Mouse (Mus musculus) layer of hippocampus, adult 9-11 months (tissue): ENCODE measurements around the gene Ank2.

Source experiments
- DNase-seq: peaks from one replicate; pipeline ENCODE4 v3.0.0; 2022

Ank2 gene

GRCm38 (mm10) chr3:127225167-127225798, 273.9 kb downstream of the Ank2 start:
- DNase-seq = no peak

GRCm38 (mm10) chr3:127224315-127225166, 274.6 kb downstream of the Ank2 start:
- no peak for DNase-seq

- no peak for DNase-seq
Observed at GRCm38 (mm10) chr3:127222086-127222485, 277.1 kb downstream of the Ank2 start.

- DNase-seq = no peak
Observed at GRCm38 (mm10) chr3:127220859-127221258, 278.3 kb downstream of the Ank2 start.

- DNase-seq = no peak
Observed at GRCm38 (mm10) chr3:127213534-127213933, 285.6 kb downstream of the Ank2 start.

GRCm38 (mm10) chr3:127211119-127211518, 288.0 kb downstream of the Ank2 start:
- DNase-seq = no peak

- no peak for DNase-seq
Observed at GRCm38 (mm10) chr3:127210552-127210951, 288.6 kb downstream of the Ank2 start.

GRCm38 (mm10) chr3:127208871-127209270, 290.3 kb downstream of the Ank2 start:
- no peak for DNase-seq

GRCm38 (mm10) chr3:127205883-127206434, 293.2 kb downstream of the Ank2 start:
- DNase-seq = no peak

GRCm38 (mm10) chr3:127202484-127203115, 296.6 kb downstream of the Ank2 start:
- no peak for DNase-seq

GRCm38 (mm10) chr3:127200789-127201188, 298.4 kb downstream of the Ank2 start:
- DNase-seq = no peak

GRCm38 (mm10) chr3:127199112-127199665, 300.0 kb downstream of the Ank2 start:
- DNase-seq = no peak

- no peak for DNase-seq
Observed at GRCm38 (mm10) chr3:127198656-127199055, 300.5 kb downstream of the Ank2 start.

GRCm38 (mm10) chr3:127188789-127189128, 310.4 kb downstream of the Ank2 start:
- DNase-seq = no peak

GRCm38 (mm10) chr3:127188086-127188788, 310.9 kb downstream of the Ank2 start:
- no peak for DNase-seq

- no peak for DNase-seq
Observed at GRCm38 (mm10) chr3:127187081-127187480, 312.1 kb downstream of the Ank2 start.

GRCm38 (mm10) chr3:127186239-127186638, 312.9 kb downstream of the Ank2 start:
- DNase-seq = no peak

GRCm38 (mm10) chr3:127183998-127184753, 315.0 kb downstream of the Ank2 start:
- no peak for DNase-seq

GRCm38 (mm10) chr3:127172697-127173096, 326.5 kb downstream of the Ank2 start:
- peak; percentile 69 for DNase-seq

- DNase-seq = no peak
Observed at GRCm38 (mm10) chr3:127170246-127170645, 328.9 kb downstream of the Ank2 start.

GRCm38 (mm10) chr3:127169114-127169513, 330.0 kb downstream of the Ank2 start:
- no peak for DNase-seq

GRCm38 (mm10) chr3:127163749-127164148, 335.4 kb downstream of the Ank2 start:
- DNase-seq = no peak
